Mouse (Mus musculus) hindbrain, embryonic 12.5 days (tissue): ENCODE measurements around the gene Mgat3. TPM values are rescaled to one million over a fixed set of nuclear protein-coding genes. Genes with fewer than 3 reads are reported as not detected.
A peak's percentile ranks its signal among the peaks of the same experiment; 100 is the strongest.

Experiments
- ATAC-seq: fragments of 200-750 bp; cut with Nextera tagmentation; 2 replicates; pipeline ENCODE4 v1.8.0; 2017; ENCODE audit warnings: moderate TSS enrichment; ENCODE audit not compliant: low FRiP score
- H3K27ac ChIP-seq: fragments of 300-500 bp; sonication (generic); 2 replicates; pipeline ENCODE4 v1.5.1; 2016; ENCODE audit warnings: mild to moderate bottlenecking
- H3K27me3 ChIP-seq: fragments of 300-500 bp; sonication (generic); 2 replicates; pipeline ENCODE4 v1.6.1; 2016; ENCODE audit warnings: mild to moderate bottlenecking
- H3K36me3 ChIP-seq: fragments of 300-500 bp; sonication (generic); 2 replicates; pipeline ENCODE4 v1.6.1; 2016; ENCODE audit warnings: mild to moderate bottlenecking
- H3K4me1 ChIP-seq: fragments of 300-500 bp; sonication (generic); 2 replicates; pipeline ENCODE4 v1.6.1; 2016
- H3K4me2 ChIP-seq: fragments of 300-500 bp; sonication (generic); replicated peaks from 2 replicates; pipeline ENCODE4 v1.6.1; 2016; ENCODE audit warnings: mild to moderate bottlenecking
- H3K4me3 ChIP-seq: fragments of 300-500 bp; sonication (generic); 2 replicates; pipeline ENCODE4 v1.5.1; 2016; ENCODE audit warnings: mild to moderate bottlenecking
- H3K9ac ChIP-seq: fragments of 300-500 bp; sonication (generic); 2 replicates; pipeline ENCODE4 v1.6.1; 2016; ENCODE audit warnings: mild to moderate bottlenecking, moderate library complexity
- H3K9me3 ChIP-seq: fragments of 300-500 bp; sonication (generic); replicated peaks from 2 replicates; pipeline ENCODE4 v1.6.1; 2016; ENCODE audit warnings: mild to moderate bottlenecking
- WGBS: fragments of 180-500 bp; shearing (Covaris S2); methylation state at CpG from one replicate; pipeline ENCODE4 v1.1.7; 2016; 5-methylcytosine and 5-hydroxymethylcytosine counted together
- polyA plus RNA-seq: library from polyadenylated mRNA; unstranded; fragments of >200 nt; fragmentation: Nextera tagmentation; extraction: Ambion mirVana; gene quantifications from 2 replicates; pipeline ENCODE4 v1.2.1, GENCODE M21; 2016

Mgat3 gene
- polyA plus RNA-seq, 1 experiment from 2014 or later: 12.0 TPM

- Histone ChIP-seq H3K4me3 (no peak overlapping the region), H3K4me2 (no peak overlapping the region; the same call in 1 of the 2 replicates), H3K36me3 (peaks cover 44% of the 10 kb centered on the region), H3K27ac (peak overlapping the region; percentile 55), H3K9me3 (no peaks in the 10 kb centered on the region), H3K4me1 (peaks cover 44% of the 10 kb centered on the region), H3K27me3 (no peaks in the 10 kb centered on the region), H3K9ac (peak overlapping the region; percentile 2; the same call in 1 of the 2 replicates)
- WGBS: 65% methylated on average over 11 of the region's 11 CpGs
- ATAC-seq: no peak
Observed at GRCm38 (mm10) chr15:80258240-80259170, 85.0 kb downstream of the Mgat3 start.

- Histone ChIP-seq H3K4me3 (no peak overlapping the region), H3K9ac (peak overlapping the region; percentile 32; the same call in 1 of the 2 replicates), H3K4me2 (no peak overlapping the region), H3K4me1 (peaks cover 40% of the 10 kb centered on the region), H3K9me3 (no peaks in the 10 kb centered on the region), H3K27me3 (no peaks in the 10 kb centered on the region), H3K36me3 (peaks cover 44% of the 10 kb centered on the region), H3K27ac (peak overlapping the region; percentile 40; the same call in 1 of the 2 replicates)
- WGBS: 61% methylated on average over 8 of the region's 8 CpGs
- no peak for ATAC-seq
Observed at GRCm38 (mm10) chr15:80259406-80260045, 86.0 kb downstream of the Mgat3 start.

- WGBS: 22% methylated on average over 3 of the region's 3 CpGs
- peaks cover 44% of the 10 kb centered on the region for H3K36me3 ChIP-seq
Observed at GRCm38 (mm10) chr15:80260677-80261076, 87.2 kb downstream of the Mgat3 start.

GRCm38 (mm10) chr15:80261100-80261499 lies 87.6 kb downstream of the Mgat3 start:
- 86% methylated on average over 7 of the region's 7 CpGs for WGBS
- H3K4me1 ChIP-seq: peaks cover 39% of the 10 kb centered on the region
- H3K4me3 ChIP-seq: no peak overlapping the region
- H3K27me3 ChIP-seq: no peaks in the 10 kb centered on the region
- H3K27ac ChIP-seq: no peak overlapping the region
- ATAC-seq: no peak
- peaks cover 44% of the 10 kb centered on the region for H3K36me3 ChIP-seq
- H3K9me3 ChIP-seq: no peaks in the 10 kb centered on the region
- no peak overlapping the region for H3K4me2 ChIP-seq
- H3K9ac ChIP-seq: no peak overlapping the region

More at GRCm38 (mm10) chr15:80260677-80261076, 87.2 kb downstream of the Mgat3 start:
- H3K9me3 ChIP-seq: no peaks in the 10 kb centered on the region
- no peak overlapping the region for H3K9ac ChIP-seq
- no peak overlapping the region for H3K4me3 ChIP-seq
- no peaks in the 10 kb centered on the region for H3K27me3 ChIP-seq
- no peak for ATAC-seq
- H3K4me1 ChIP-seq: peaks cover 39% of the 10 kb centered on the region
- H3K4me2 ChIP-seq: no peak overlapping the region
- 0 out of 2 replicates have a peak overlapping the region, but pooled peaks have one; percentile 13 for H3K27ac ChIP-seq

GRCm38 (mm10) chr15:80263610-80264575 lies 90.4 kb downstream of the Mgat3 start, which contains the start of gene Rps19bp1:
Rps19bp1 (minus strand) TSS chr15:80264315.
- WGBS: 2% methylated on average over 65 of the region's 66 CpGs
- peak; percentile 83 for ATAC-seq
- Histone ChIP-seq H3K36me3 (peaks cover 17% of the 10 kb centered on the region), H3K27me3 (no peaks in the 10 kb centered on the region), H3K9me3 (no peaks in the 10 kb centered on the region), H3K4me1 (peaks cover 15% of the 10 kb centered on the region), H3K9ac (peak within 1 kb of the TSS; percentile 82), H3K27ac (peak within 1 kb of the TSS; percentile 57; the same call in 1 of the 2 replicates), H3K4me3 (peak within 1 kb of the TSS; percentile 74), H3K4me2 (peak within 1 kb of the TSS; percentile 84)

Other genes with a start within 250 kb of the Mgat3 start
- 3.1 and 4.2 TPM in 2 replicates for gene Cbx7, start 202.6 kb upstream of the Mgat3 start, polyA plus RNA-seq
- gene Pdgfb, start 158.7 kb upstream of the Mgat3 start, polyA plus RNA-seq: 2.5 and 3.2 TPM in 2 replicates
- 11.6 and 14.3 TPM in 2 replicates for gene Syngr1, start 82.4 kb upstream of the Mgat3 start, polyA plus RNA-seq
- 642 and 670 TPM in 2 replicates for gene Rpl3, start 81.9 kb upstream of the Mgat3 start, polyA plus RNA-seq
- gene Tab1, start 40.6 kb upstream of the Mgat3 start, polyA plus RNA-seq: 42.1 and 44.0 TPM in 2 replicates
- gene Mief1, start 60.3 kb downstream of the Mgat3 start, polyA plus RNA-seq: 41.3 and 43.8 TPM in 2 replicates
- gene AC140267.1, start 62.1 kb downstream of the Mgat3 start, polyA plus RNA-seq: not detected in 2 replicates
- gene Atf4, start 81.5 kb downstream of the Mgat3 start, polyA plus RNA-seq: 115 and 128 TPM in 2 replicates
- gene Rps19bp1, start 90.6 kb downstream of the Mgat3 start, polyA plus RNA-seq: 59.9 and 65.8 TPM in 2 replicates
- 0.18 TPM in 2 replicates for gene Cacna1i, start 113.5 kb downstream of the Mgat3 start, polyA plus RNA-seq